Mouse (Mus musculus): Measurements from ENCODE around the gene Spem2. TPM values are rescaled to one million over a fixed set of nuclear protein-coding genes. Genes with fewer than 3 reads are reported as not detected.

Gene Spem2
- polyA plus RNA-seq, 1 experiment from 2014 or later: not detected

DNA sequence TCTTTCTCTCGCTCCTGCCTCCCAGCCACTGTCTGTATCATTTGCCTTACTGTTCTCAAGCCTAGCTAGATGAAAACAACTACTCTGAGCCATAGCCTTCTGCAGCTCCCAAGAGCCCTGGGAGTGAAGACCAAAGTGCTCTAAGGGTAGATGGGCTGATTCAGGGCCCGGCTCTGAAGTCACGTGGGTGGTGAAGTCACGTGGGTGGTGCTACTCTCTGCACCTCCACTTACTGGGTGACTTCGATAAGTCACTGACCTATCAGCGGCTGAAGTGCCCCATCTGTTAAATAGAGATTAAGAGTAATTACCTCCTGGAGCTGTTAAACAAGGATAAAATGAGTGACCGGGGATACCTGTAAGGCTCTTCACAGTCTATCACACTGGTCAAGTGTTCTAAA is 35.7 kb upstream of the Spem2 start:
- Histone ChIP-seq H3K9me3 (ENCODE audit: control insufficient read depth, low read depth, low read length) (no peaks in the 10 kb centered on the region), H3K36me3 (ENCODE audit: control insufficient read depth, insufficient read depth, low read length) (peaks cover 28% of the 10 kb centered on the region; the same call in 1 of the 2 replicates), H3K4me1 (ENCODE audit: control insufficient read depth, insufficient read depth, low read length) (no peaks in the 10 kb centered on the region), H3K4me2 (replicated peaks; ENCODE audit: low read depth, low read length) (no peak overlapping the region), H3K27me3 (ENCODE audit: control insufficient read depth, insufficient read depth, low read length) (0 out of 2 replicates have a peak, but pooled peaks cover 4% of the 10 kb centered on the region), H3K27ac (ENCODE audit: low read length) (no peak overlapping the region), H3K9ac (replicated peaks; ENCODE audit: low read depth, low read length) (no peak overlapping the region), H3K4me3 (ENCODE audit: low read depth, low read length) (no peak overlapping the region)
- WGBS: 60% methylated on average over 7 of the region's 7 CpGs
- peak; percentile 65; the same call in 1 of the 2 replicates for ATAC-seq (ENCODE audit: insufficient number of reproducible peaks, insufficient read depth, low FRiP score, low read depth)

DNA sequence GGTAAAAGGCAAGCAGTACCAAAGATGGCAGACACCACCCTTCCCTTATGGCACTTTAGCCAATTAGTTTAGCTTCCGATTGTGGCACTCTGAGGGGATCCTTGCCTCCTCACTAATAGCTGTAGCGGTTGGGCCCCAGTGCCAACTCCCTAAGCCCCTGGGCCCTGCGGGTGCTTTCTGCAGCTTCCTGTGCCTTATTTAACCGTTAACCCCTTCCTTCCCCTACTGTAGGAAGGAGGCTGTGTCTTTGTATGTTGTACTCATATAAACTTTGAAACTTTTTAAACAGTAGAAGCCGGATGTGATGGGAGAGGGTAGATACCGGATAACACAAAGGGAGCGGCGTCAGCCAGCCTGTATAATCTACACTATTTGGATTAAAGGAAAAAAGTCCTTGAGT is 32.5 kb upstream of the Spem2 start:
- peaks cover 11% of the 10 kb centered on the region for H3K4me1 ChIP-seq (ENCODE audit: control insufficient read depth, insufficient read depth, low read length)
- H3K27me3 ChIP-seq (ENCODE audit: control insufficient read depth, insufficient read depth, low read length): no peaks in the 10 kb centered on the region
- no peak for ATAC-seq (ENCODE audit: insufficient number of reproducible peaks, insufficient read depth, low FRiP score, low read depth)
- H3K36me3 ChIP-seq (ENCODE audit: control insufficient read depth, insufficient read depth, low read length): peaks cover 28% of the 10 kb centered on the region; the same call in 1 of the 2 replicates
- no peak overlapping the region for H3K27ac ChIP-seq (ENCODE audit: low read length)
- no peak overlapping the region for H3K4me2 ChIP-seq (replicated peaks; ENCODE audit: low read depth, low read length)
- H3K9me3 ChIP-seq (ENCODE audit: control insufficient read depth, low read depth, low read length): no peaks in the 10 kb centered on the region
- 66% methylated on average over 8 of the region's 8 CpGs for WGBS
- no peak overlapping the region for H3K9ac ChIP-seq (replicated peaks; ENCODE audit: low read depth, low read length)
- H3K4me3 ChIP-seq (ENCODE audit: low read depth, low read length): no peak overlapping the region

- WGBS: 90% methylated on average over 15 of the region's 15 CpGs
- H3K9ac ChIP-seq (replicated peaks; ENCODE audit: low read depth, low read length): no peak overlapping the region
- peaks cover 18% of the 10 kb centered on the region for H3K4me1 ChIP-seq (ENCODE audit: control insufficient read depth, insufficient read depth, low read length)
- H3K4me3 ChIP-seq (ENCODE audit: low read depth, low read length): no peak overlapping the region
- no peak overlapping the region for H3K4me2 ChIP-seq (replicated peaks; ENCODE audit: low read depth, low read length)
- H3K27ac ChIP-seq (ENCODE audit: low read length): no peak overlapping the region
- peaks cover 28% of the 10 kb centered on the region; the same call in 1 of the 2 replicates for H3K36me3 ChIP-seq (ENCODE audit: control insufficient read depth, insufficient read depth, low read length)
- no peaks in the 10 kb centered on the region for H3K9me3 ChIP-seq (ENCODE audit: control insufficient read depth, low read depth, low read length)
- ATAC-seq (ENCODE audit: insufficient number of reproducible peaks, insufficient read depth, low FRiP score, low read depth): no peak
- no peaks in the 10 kb centered on the region for H3K27me3 ChIP-seq (ENCODE audit: control insufficient read depth, insufficient read depth, low read length)
Measured at GRCm38 (mm10) chr11:69849884-69850283, 31.6 kb upstream of the Spem2 start.

GRCm38 (mm10) chr11:69849128-69849527 is 30.9 kb upstream of the Spem2 start:
- Histone ChIP-seq H3K36me3 (ENCODE audit: control insufficient read depth, insufficient read depth, low read length) (peaks cover 28% of the 10 kb centered on the region; the same call in 1 of the 2 replicates), H3K27ac (ENCODE audit: low read length) (no peak overlapping the region)
- 89% methylated on average over 9 of the region's 9 CpGs for WGBS

GRCm38 (mm10) chr11:69848021-69848420 is 29.8 kb upstream of the Spem2 start:
- Histone ChIP-seq H3K9ac (replicated peaks; ENCODE audit: low read depth, low read length) (no peak overlapping the region), H3K9me3 (ENCODE audit: control insufficient read depth, low read depth, low read length) (no peaks in the 10 kb centered on the region), H3K27ac (ENCODE audit: low read length) (no peak overlapping the region), H3K4me1 (ENCODE audit: control insufficient read depth, insufficient read depth, low read length) (peaks cover 18% of the 10 kb centered on the region), H3K27me3 (ENCODE audit: control insufficient read depth, insufficient read depth, low read length) (no peaks in the 10 kb centered on the region), H3K4me3 (ENCODE audit: low read depth, low read length) (no peak overlapping the region), H3K36me3 (ENCODE audit: control insufficient read depth, insufficient read depth, low read length) (peaks cover 28% of the 10 kb centered on the region; the same call in 1 of the 2 replicates), H3K4me2 (replicated peaks; ENCODE audit: low read depth, low read length) (peak overlapping the region; percentile 89)
- ATAC-seq (ENCODE audit: insufficient number of reproducible peaks, insufficient read depth, low FRiP score, low read depth): no peak
- WGBS: 92% methylated on average over 6 of the region's 6 CpGs

More at GRCm38 (mm10) chr11:69849128-69849527, 30.9 kb upstream of the Spem2 start:
- Histone ChIP-seq H3K9me3 (ENCODE audit: control insufficient read depth, low read depth, low read length) (no peaks in the 10 kb centered on the region), H3K9ac (replicated peaks; ENCODE audit: low read depth, low read length) (no peak overlapping the region), H3K4me3 (ENCODE audit: low read depth, low read length) (no peak overlapping the region), H3K4me2 (replicated peaks; ENCODE audit: low read depth, low read length) (no peak overlapping the region), H3K27me3 (ENCODE audit: control insufficient read depth, insufficient read depth, low read length) (no peaks in the 10 kb centered on the region), H3K4me1 (ENCODE audit: control insufficient read depth, insufficient read depth, low read length) (peaks cover 18% of the 10 kb centered on the region)
- no peak for ATAC-seq (ENCODE audit: insufficient number of reproducible peaks, insufficient read depth, low FRiP score, low read depth)

DNA sequence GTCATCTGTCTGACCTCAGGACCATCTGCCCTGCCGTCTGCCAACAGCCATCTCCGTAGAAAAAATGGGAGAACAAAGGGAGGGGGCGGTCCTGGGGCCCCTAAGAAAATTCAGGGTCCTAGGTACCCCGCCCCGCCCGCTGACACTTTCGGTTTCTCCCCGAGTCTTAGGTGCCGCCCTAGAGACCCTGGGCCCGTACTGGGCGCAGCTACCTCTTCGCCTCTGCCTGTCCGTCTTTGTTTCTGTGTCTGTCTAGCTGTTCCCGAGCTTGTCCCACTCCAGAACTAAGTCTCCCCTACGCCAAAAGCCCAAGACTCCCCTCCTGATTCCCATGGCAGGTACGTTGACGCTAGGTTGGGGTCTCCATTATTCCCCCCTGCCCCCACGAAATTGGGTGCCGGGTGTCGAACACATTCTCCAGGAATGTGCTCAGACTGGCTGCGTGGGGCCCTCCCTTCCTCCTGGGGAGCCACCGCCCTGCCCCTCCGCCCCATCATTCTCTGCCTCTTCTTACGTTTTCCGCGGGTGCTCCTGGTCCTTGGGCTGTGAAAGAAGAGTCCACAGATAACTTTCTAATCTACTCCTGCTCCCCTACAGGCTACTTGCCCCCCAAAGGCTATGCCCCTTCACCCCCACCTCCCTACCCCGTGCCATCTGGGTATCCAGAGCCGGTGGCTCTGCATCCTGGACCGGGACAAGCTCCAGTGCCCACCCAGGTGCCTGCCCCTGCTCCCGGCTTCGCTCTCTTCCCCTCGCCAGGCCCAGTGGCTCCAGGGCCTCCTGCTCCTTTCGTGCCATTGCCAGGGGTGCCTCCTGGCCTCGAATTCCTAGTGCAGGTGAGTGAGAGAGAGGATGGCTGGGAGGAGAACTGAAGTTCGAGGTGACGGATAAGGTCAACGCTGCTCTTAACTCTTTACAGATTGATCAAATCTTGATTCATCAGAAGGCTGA is 28.7 kb upstream of the Spem2 start:
- no peaks in the 10 kb centered on the region for H3K9me3 ChIP-seq (ENCODE audit: control insufficient read depth, low read depth, low read length)
- 10% methylated on average over 37 of the region's 37 CpGs for WGBS
- H3K9ac ChIP-seq (replicated peaks; ENCODE audit: low read depth, low read length): peak overlapping the region; percentile 82
- peaks cover 18% of the 10 kb centered on the region for H3K4me1 ChIP-seq (ENCODE audit: control insufficient read depth, insufficient read depth, low read length)
- H3K36me3 ChIP-seq (ENCODE audit: control insufficient read depth, insufficient read depth, low read length): peaks cover 28% of the 10 kb centered on the region; the same call in 1 of the 2 replicates
- H3K27ac ChIP-seq (ENCODE audit: low read length): peak overlapping the region; percentile 96
- ATAC-seq (ENCODE audit: insufficient number of reproducible peaks, insufficient read depth, low FRiP score, low read depth): peak; percentile 38
- H3K27me3 ChIP-seq (ENCODE audit: control insufficient read depth, insufficient read depth, low read length): no peaks in the 10 kb centered on the region
- peak overlapping the region; percentile 82 for H3K4me3 ChIP-seq (ENCODE audit: low read depth, low read length)
- peak overlapping the region; percentile 89 for H3K4me2 ChIP-seq (replicated peaks; ENCODE audit: low read depth, low read length)

- peak within 1 kb of the TSS; percentile 82 for H3K9ac ChIP-seq (replicated peaks; ENCODE audit: low read depth, low read length)
- peak; percentile 93 for ATAC-seq (ENCODE audit: insufficient number of reproducible peaks, insufficient read depth, low FRiP score, low read depth)
- H3K4me3 ChIP-seq (ENCODE audit: low read depth, low read length): peak within 1 kb of the TSS; percentile 82
- no peaks in the 10 kb centered on the region for H3K9me3 ChIP-seq (ENCODE audit: control insufficient read depth, low read depth, low read length)
- H3K4me2 ChIP-seq (replicated peaks; ENCODE audit: low read depth, low read length): peak within 1 kb of the TSS; percentile 89
- 2% methylated on average over 37 of the region's 38 CpGs for WGBS
- H3K27me3 ChIP-seq (ENCODE audit: control insufficient read depth, insufficient read depth, low read length): no peaks in the 10 kb centered on the region
- H3K4me1 ChIP-seq (ENCODE audit: control insufficient read depth, insufficient read depth, low read length): peaks cover 18% of the 10 kb centered on the region
- peaks cover 22% of the 10 kb centered on the region; the same call in 1 of the 2 replicates for H3K36me3 ChIP-seq (ENCODE audit: control insufficient read depth, insufficient read depth, low read length)
- H3K27ac ChIP-seq (ENCODE audit: low read length): peak within 1 kb of the TSS; percentile 96
Measured at GRCm38 (mm10) chr11:69846198-69846680, 28.0 kb upstream of the Spem2 start, which contains the start of gene Plscr3. TSS of gene Plscr3 (plus strand) at chr11:69846376.

DNA sequence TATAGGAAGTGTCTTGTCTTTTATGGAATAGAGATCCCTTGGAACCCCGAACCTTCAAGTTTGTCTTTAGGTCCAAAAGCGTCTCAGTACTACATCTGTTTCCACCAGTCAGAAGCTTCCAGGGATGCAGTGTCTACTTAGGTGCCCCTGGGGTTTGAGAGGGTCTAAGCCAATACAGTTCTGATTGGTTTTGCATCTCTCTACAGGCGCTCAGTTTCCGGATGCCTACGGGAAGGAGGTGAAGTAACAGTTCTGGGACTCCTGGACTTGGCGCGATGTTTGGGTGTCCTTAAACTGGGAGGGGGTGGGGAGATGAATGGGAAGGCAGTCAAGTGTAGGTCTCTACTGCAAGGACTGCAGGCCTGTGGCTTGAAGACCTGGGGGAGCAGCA is 20.4 kb upstream of the Spem2 start:
- H3K27ac ChIP-seq (ENCODE audit: low read length): peak overlapping the region; percentile 62
- H3K9ac ChIP-seq (replicated peaks; ENCODE audit: low read depth, low read length): peak overlapping the region; percentile 22; the same call in 1 of the 2 replicates
- H3K27me3 ChIP-seq (ENCODE audit: control insufficient read depth, insufficient read depth, low read length): no peaks in the 10 kb centered on the region
- WGBS: 2% methylated on average over 7 of the region's 7 CpGs
- ATAC-seq (ENCODE audit: insufficient number of reproducible peaks, insufficient read depth, low FRiP score, low read depth): no peak
- peaks cover 27% of the 10 kb centered on the region for H3K4me1 ChIP-seq (ENCODE audit: control insufficient read depth, insufficient read depth, low read length)
- H3K36me3 ChIP-seq (ENCODE audit: control insufficient read depth, insufficient read depth, low read length): 0 out of 2 replicates have a peak, but pooled peaks cover 2% of the 10 kb centered on the region
- H3K4me3 ChIP-seq (ENCODE audit: low read depth, low read length): peak overlapping the region; percentile 74
- H3K4me2 ChIP-seq (replicated peaks; ENCODE audit: low read depth, low read length): peak overlapping the region; percentile 64
- no peaks in the 10 kb centered on the region for H3K9me3 ChIP-seq (ENCODE audit: control insufficient read depth, low read depth, low read length)

Measured in stomach, embryonic 14.5 days (tissue).